Mouse (Mus musculus): ENCODE measurements around the gene Cd200r4.

Cd200r4 gene

DNA sequence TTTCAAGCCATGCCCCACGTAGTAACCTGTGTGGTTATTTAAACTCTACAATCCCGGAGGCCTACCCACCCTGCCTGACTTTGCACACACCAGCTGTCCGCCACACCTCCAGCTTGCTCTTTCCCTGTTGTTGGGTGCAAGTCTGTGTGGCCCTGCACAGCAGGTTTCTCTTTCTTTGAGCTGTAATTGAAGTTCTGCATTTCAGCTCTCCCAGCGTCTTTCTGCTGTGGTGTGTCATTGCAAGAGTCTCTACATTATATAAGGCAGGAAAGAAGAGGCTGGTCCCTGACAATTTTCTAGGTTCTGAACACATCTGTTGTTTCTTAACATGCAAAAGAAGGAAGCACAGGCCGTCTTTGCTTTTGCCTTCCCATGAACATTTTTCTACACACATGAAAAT lies 65.1 kb downstream of the Cd200r4 start:
- no peak for DNase-seq (ENCODE audit: low read depth)

DNA sequence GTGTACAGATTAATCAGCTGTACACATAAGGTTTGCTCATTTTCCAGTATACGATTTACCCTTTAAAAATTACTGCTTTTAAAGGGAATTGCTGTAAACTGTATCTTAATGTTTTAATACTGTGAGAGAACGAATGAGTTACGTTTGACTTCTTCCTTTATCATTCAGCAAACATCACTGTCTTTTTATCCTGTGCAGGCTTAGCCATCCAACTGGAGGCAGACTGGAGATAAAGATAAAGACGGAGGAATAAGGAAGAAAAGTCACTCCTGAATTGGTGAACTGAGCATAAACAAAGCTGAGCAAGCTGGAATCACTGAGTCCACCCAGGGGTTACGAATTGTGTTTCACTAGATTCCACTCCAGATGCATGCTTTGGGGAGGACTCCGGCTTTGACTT lies 66.1 kb downstream of the Cd200r4 start:
- DNase-seq (ENCODE audit: low read depth) = no peak
